Mouse (Mus musculus) midbrain, embryonic 13.5 days (tissue): ENCODE data around the gene Tgtp2. TPM values are rescaled to one million over a fixed set of nuclear protein-coding genes. Genes with fewer than 3 reads are reported as not detected.
"Not testable (repeated sequence)": the region's sequence is repeated elsewhere in the genome, so short reads cannot be mapped to it uniquely, and the experiment has no call there.

Source experiments
- ATAC-seq: fragments of 200-750 bp; cut with Nextera tagmentation; 2 replicates; pipeline ENCODE4 v1.8.0; 2017; ENCODE audit warnings: mild to moderate bottlenecking, moderate TSS enrichment, moderate library complexity
- H3K27ac ChIP-seq: fragments of 300-500 bp; sonication (generic); 2 replicates; pipeline ENCODE4 v1.5.1; 2015; ENCODE audit warnings: inconsistent platforms, mild to moderate bottlenecking, moderate library complexity
- H3K27me3 ChIP-seq: fragments of 300-500 bp; sonication (generic); 2 replicates; pipeline ENCODE4 v1.6.1; 2015; ENCODE audit warnings: mild to moderate bottlenecking, inconsistent platforms
- H3K36me3 ChIP-seq: fragments of 300-500 bp; sonication (generic); 2 replicates; pipeline ENCODE4 v1.6.1; 2015; ENCODE audit warnings: mild to moderate bottlenecking, inconsistent platforms
- H3K4me1 ChIP-seq: fragments of 300-500 bp; sonication (generic); replicated peaks from 2 replicates; pipeline ENCODE4 v1.6.1; 2015; ENCODE audit warnings: inconsistent platforms
- H3K4me2 ChIP-seq: fragments of 300-500 bp; sonication (generic); replicated peaks from 2 replicates; pipeline ENCODE4 v1.6.1; 2015; ENCODE audit warnings: moderate library complexity, mild to moderate bottlenecking, inconsistent platforms
- H3K4me3 ChIP-seq: fragments of 300-500 bp; sonication (generic); replicated peaks from 2 replicates; pipeline ENCODE4 v1.5.1; 2015; ENCODE audit warnings: mild to moderate bottlenecking, inconsistent platforms
- H3K9ac ChIP-seq: fragments of 300-500 bp; sonication (generic); replicated peaks from 2 replicates; pipeline ENCODE4 v1.6.1; 2015; ENCODE audit warnings: mild to moderate bottlenecking, inconsistent platforms
- H3K9me3 ChIP-seq: fragments of 300-500 bp; sonication (generic); 2 replicates; pipeline ENCODE4 v1.6.1; 2016; ENCODE audit warnings: mild to moderate bottlenecking, inconsistent platforms
- WGBS: fragments of 180-500 bp; shearing (Covaris S2); methylation state at CpG from one replicate; pipeline ENCODE4 v1.1.7; 2015; 5-methylcytosine and 5-hydroxymethylcytosine counted together
- polyA plus RNA-seq: library from polyadenylated mRNA; unstranded; fragments of >200 nt; fragmentation: Nextera tagmentation; extraction: Ambion mirVana; gene quantifications from 2 replicates; pipeline ENCODE4 v1.2.1, GENCODE M21; 2015

Gene Tgtp2
- not detected in 2 replicates for polyA plus RNA-seq

- H3K36me3 ChIP-seq, H3K4me1 ChIP-seq, H3K9me3 ChIP-seq, H3K4me3 ChIP-seq, H3K4me2 ChIP-seq, ATAC-seq, H3K27ac ChIP-seq, H3K27me3 ChIP-seq, H3K9ac ChIP-seq: not testable (repeated sequence)
- 84% methylated on average over 5 of the region's 5 CpGs for WGBS
Measured at GRCm38 (mm10) chr11:49063713-49064469, at the start of gene Tgtp2. TSS of gene Tgtp2 (minus strand) at chr11:49064206.

- Histone ChIP-seq H3K4me3 (no peak overlapping the region), H3K4me1 (no peaks in the 10 kb centered on the region), H3K27me3 (no peaks in the 10 kb centered on the region), H3K36me3 (no peaks in the 10 kb centered on the region), H3K27ac (no peak overlapping the region), H3K9me3 (no peaks in the 10 kb centered on the region), H3K9ac (no peak overlapping the region), H3K4me2 (no peak overlapping the region)
- 92% methylated on average over 6 of the region's 6 CpGs for WGBS
- no peak for ATAC-seq
Measured at GRCm38 (mm10) chr11:49112624-49113219, 48.7 kb upstream of the Tgtp2 start.

- no peaks in the 10 kb centered on the region for H3K36me3 ChIP-seq
- 76% methylated on average over 1 of the region's 1 CpGs for WGBS
- ATAC-seq, result no peak
Measured at GRCm38 (mm10) chr11:49111000-49111399, 47.0 kb upstream of the Tgtp2 start.

GRCm38 (mm10) chr11:49108833-49109232, 44.8 kb upstream of the Tgtp2 start:
- H3K4me1 ChIP-seq, result no peaks in the 10 kb centered on the region
- H3K27me3 ChIP-seq, result no peaks in the 10 kb centered on the region
- no peak overlapping the region for H3K27ac ChIP-seq
- WGBS, result 41% methylated on average over 1 of the region's 1 CpGs
- H3K9me3 ChIP-seq, result no peaks in the 10 kb centered on the region
- H3K9ac ChIP-seq, result no peak overlapping the region
- H3K36me3 ChIP-seq, result no peaks in the 10 kb centered on the region
- peak; percentile 43; the same call in 1 of the 2 replicates for ATAC-seq
- no peak overlapping the region for H3K4me3 ChIP-seq
- H3K4me2 ChIP-seq, result no peak overlapping the region

More at GRCm38 (mm10) chr11:49111000-49111399, 47.0 kb upstream of the Tgtp2 start:
- Histone ChIP-seq H3K27me3 (no peaks in the 10 kb centered on the region), H3K4me2 (no peak overlapping the region), H3K4me3 (no peak overlapping the region), H3K4me1 (no peaks in the 10 kb centered on the region), H3K9me3 (no peaks in the 10 kb centered on the region), H3K27ac (no peak overlapping the region), H3K9ac (no peak overlapping the region)

- Histone ChIP-seq H3K27me3 (no peaks in the 10 kb centered on the region), H3K36me3 (no peaks in the 10 kb centered on the region), H3K4me2 (no peak overlapping the region), H3K27ac (no peak overlapping the region), H3K9ac (no peak overlapping the region), H3K9me3 (no peaks in the 10 kb centered on the region), H3K4me3 (no peak overlapping the region), H3K4me1 (no peaks in the 10 kb centered on the region)
- 64% methylated on average over 10 of the region's 10 CpGs for WGBS
- ATAC-seq, result no peak
Measured at GRCm38 (mm10) chr11:49107650-49108537, 43.9 kb upstream of the Tgtp2 start.

- no peak overlapping the region for H3K4me3 ChIP-seq
- H3K36me3 ChIP-seq, result no peaks in the 10 kb centered on the region
- H3K9ac ChIP-seq, result no peak overlapping the region
- H3K27me3 ChIP-seq, result no peaks in the 10 kb centered on the region
- 75% methylated on average over 1 of the region's 1 CpGs for WGBS
- no peak for ATAC-seq
- H3K4me1 ChIP-seq, result no peaks in the 10 kb centered on the region
- no peak overlapping the region for H3K27ac ChIP-seq
- no peak overlapping the region for H3K4me2 ChIP-seq
- H3K9me3 ChIP-seq, result no peaks in the 10 kb centered on the region
Measured at GRCm38 (mm10) chr11:49105752-49106151, 41.7 kb upstream of the Tgtp2 start.

- no peaks in the 10 kb centered on the region for H3K9me3 ChIP-seq
- H3K36me3 ChIP-seq, result no peaks in the 10 kb centered on the region
- no peak overlapping the region for H3K4me3 ChIP-seq
- no peaks in the 10 kb centered on the region for H3K27me3 ChIP-seq
- no peak overlapping the region for H3K27ac ChIP-seq
- no peak overlapping the region for H3K4me2 ChIP-seq
- 17% methylated on average over 8 of the region's 8 CpGs for WGBS
- peak; percentile 77 for ATAC-seq
- H3K9ac ChIP-seq, result no peak overlapping the region
- H3K4me1 ChIP-seq, result no peaks in the 10 kb centered on the region
Measured at GRCm38 (mm10) chr11:49103047-49103693, 39.2 kb upstream of the Tgtp2 start.

GRCm38 (mm10) chr11:49101500-49101899, 37.5 kb upstream of the Tgtp2 start:
- Histone ChIP-seq H3K9ac (no peak overlapping the region), H3K4me2 (no peak overlapping the region), H3K27ac (no peak overlapping the region), H3K27me3 (no peaks in the 10 kb centered on the region), H3K4me1 (no peaks in the 10 kb centered on the region), H3K9me3 (no peaks in the 10 kb centered on the region), H3K4me3 (no peak overlapping the region), H3K36me3 (no peaks in the 10 kb centered on the region)
- ATAC-seq, result no peak
- 59% methylated on average over 5 of the region's 5 CpGs for WGBS

GRCm38 (mm10) chr11:49100409-49100808, 36.4 kb upstream of the Tgtp2 start:
- WGBS, result 87% methylated on average over 3 of the region's 3 CpGs
- Histone ChIP-seq H3K36me3 (no peaks in the 10 kb centered on the region), H3K27me3 (no peaks in the 10 kb centered on the region), H3K9ac (no peak overlapping the region), H3K4me2 (no peak overlapping the region), H3K27ac (no peak overlapping the region), H3K9me3 (no peaks in the 10 kb centered on the region), H3K4me3 (no peak overlapping the region), H3K4me1 (no peaks in the 10 kb centered on the region)
- no peak for ATAC-seq

- WGBS, result 73% methylated on average over 4 of the region's 4 CpGs
- H3K4me2 ChIP-seq, result no peak overlapping the region
- H3K27ac ChIP-seq, result no peak overlapping the region
- no peaks in the 10 kb centered on the region for H3K9me3 ChIP-seq
- no peaks in the 10 kb centered on the region for H3K36me3 ChIP-seq
- no peaks in the 10 kb centered on the region for H3K27me3 ChIP-seq
- no peak for ATAC-seq
- H3K4me3 ChIP-seq, result no peak overlapping the region
- H3K9ac ChIP-seq, result no peak overlapping the region
- H3K4me1 ChIP-seq, result no peaks in the 10 kb centered on the region
Measured at GRCm38 (mm10) chr11:49095367-49095766, 31.4 kb upstream of the Tgtp2 start.

GRCm38 (mm10) chr11:49093861-49094660, 30.1 kb upstream of the Tgtp2 start:
- WGBS, result 90% methylated on average over 6 of the region's 6 CpGs

More at GRCm38 (mm10) chr11:49093861-49094660, 30.1 kb upstream of the Tgtp2 start:
- H3K9ac ChIP-seq, result no peak overlapping the region
- no peaks in the 10 kb centered on the region for H3K9me3 ChIP-seq
- no peaks in the 10 kb centered on the region for H3K4me1 ChIP-seq
- no peak for ATAC-seq
- no peak overlapping the region for H3K4me3 ChIP-seq
- no peak overlapping the region for H3K27ac ChIP-seq
- H3K27me3 ChIP-seq, result no peaks in the 10 kb centered on the region
- no peaks in the 10 kb centered on the region for H3K36me3 ChIP-seq
- no peak overlapping the region for H3K4me2 ChIP-seq
